Mouse (Mus musculus): ENCODE measurements around the gene Sectm1b.
"Not testable (repeated sequence)": the region's sequence is repeated elsewhere in the genome, so short reads cannot be mapped to it uniquely, and the experiment has no call there.

The Sectm1b gene

GRCm38 (mm10) chr11:121069662-121070061 lies 6.3 kb upstream of the Sectm1b start:
- not testable (repeated sequence) for DNase-seq (ENCODE audit: low read depth)

GRCm38 (mm10) chr11:121067895-121068294 lies 4.5 kb upstream of the Sectm1b start:
- no peak for DNase-seq (ENCODE audit: low read depth)

DNA sequence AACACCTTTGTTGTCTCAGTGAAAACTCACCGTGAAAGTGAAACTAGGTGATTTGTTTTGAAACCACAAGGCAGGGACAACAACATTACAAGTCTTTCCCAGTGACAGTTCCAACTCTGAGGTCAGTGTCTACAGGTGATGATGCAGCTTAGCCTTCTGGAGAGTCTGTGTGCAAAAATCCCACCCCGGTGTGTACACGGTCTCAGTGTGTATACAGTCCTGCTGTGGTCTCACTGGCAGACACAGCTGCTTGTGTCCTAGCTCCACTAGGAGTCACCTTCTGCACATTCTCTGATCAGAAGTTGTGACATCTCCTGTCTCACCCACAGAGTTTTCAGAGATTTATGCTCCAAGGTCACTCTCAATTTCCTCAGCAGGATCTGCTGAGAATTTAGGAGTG lies 828 bp upstream of the Sectm1b start:
- no peak for DNase-seq (ENCODE audit: low read depth)

DNA sequence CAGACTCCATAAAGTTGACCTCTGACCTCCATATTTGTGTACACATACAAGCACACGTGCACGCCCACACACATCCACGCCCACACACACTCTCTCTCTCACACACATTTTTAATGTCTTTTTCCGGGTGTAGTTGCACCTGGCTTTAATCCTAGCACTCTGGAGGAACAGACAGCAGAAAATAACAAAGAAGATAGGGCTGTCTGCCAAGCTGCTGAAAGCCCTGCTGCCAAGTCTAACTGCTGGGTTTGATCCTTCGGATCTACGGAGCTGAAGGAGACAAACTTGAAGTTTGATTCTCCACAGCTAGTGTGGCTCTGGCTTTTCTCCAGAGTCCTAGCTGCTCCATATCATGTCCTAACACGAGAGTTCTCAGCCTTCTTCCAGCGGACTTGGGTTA lies 1.8 kb downstream of the Sectm1b start:
- DNase-seq (ENCODE audit: low read depth): no peak

DNA sequence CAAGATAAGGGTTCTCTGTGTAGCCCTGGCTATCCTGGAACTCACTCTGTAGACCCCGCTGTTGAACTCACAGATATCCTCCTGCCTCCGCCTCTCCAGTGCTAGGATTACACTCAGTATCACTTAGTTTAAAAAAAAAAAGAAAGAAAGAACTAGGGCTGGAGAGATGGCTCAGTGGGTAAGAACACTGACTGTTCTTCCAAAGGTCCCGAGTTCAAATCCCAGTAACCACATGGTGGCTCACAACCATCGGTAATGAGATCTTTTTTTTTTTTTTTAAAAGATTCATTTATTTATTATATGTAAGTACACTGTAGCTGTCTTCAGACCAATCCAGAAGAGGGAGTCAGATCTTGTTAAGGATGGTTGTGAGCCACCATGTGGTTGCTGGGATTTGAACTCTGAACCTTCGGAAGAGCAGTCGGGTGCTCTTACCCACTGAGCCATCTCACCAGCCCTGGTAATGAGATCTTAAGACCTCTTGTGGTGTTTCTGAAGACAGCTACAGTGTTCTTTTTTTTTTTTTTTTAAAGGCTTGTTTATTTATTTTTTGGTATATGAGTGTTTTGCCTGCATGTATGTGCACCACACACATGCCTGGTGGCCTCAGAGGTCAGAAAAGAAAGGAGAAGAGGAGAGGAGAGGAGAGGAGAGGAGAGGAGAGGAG lies 2.8 kb downstream of the Sectm1b start:
- not testable (repeated sequence) for DNase-seq (ENCODE audit: low read depth)

- DNase-seq (ENCODE audit: low read depth): no peak
Measured at GRCm38 (mm10) chr11:121059471-121059870, 3.9 kb downstream of the Sectm1b start.

DNA sequence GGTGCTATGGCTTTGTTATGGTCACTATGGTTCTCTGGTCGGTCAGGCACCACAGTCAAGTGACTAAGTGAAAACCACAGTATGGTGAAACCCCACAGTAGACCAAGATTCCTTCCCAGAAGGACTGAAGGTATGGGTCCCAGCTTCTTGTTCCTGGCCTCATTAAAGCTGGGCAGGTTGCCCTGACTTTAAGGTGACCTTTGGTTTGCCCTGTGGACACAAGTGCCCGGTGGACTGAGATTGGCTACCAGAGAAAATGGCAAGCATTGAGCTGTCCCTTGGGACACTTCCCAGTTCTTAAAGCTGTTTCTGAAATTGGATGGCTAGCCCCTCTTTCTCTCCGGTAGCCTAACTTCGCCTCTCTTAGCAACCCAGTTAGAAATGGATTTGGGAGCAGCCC lies 4.4 kb downstream of the Sectm1b start:
- DNase-seq (ENCODE audit: low read depth): no peak

- DNase-seq (ENCODE audit: low read depth): no peak
Measured at GRCm38 (mm10) chr11:121058122-121058521, 5.2 kb downstream of the Sectm1b start.

- no peak for DNase-seq (ENCODE audit: low read depth)
Measured at GRCm38 (mm10) chr11:121056536-121057236, 6.7 kb downstream of the Sectm1b start.

- DNase-seq (ENCODE audit: low read depth): peak; percentile 68
Measured at GRCm38 (mm10) chr11:121053536-121053935, 9.8 kb downstream of the Sectm1b start.

GRCm38 (mm10) chr11:121052387-121052786 lies 11.0 kb downstream of the Sectm1b start:
- no peak for DNase-seq (ENCODE audit: low read depth)

DNA sequence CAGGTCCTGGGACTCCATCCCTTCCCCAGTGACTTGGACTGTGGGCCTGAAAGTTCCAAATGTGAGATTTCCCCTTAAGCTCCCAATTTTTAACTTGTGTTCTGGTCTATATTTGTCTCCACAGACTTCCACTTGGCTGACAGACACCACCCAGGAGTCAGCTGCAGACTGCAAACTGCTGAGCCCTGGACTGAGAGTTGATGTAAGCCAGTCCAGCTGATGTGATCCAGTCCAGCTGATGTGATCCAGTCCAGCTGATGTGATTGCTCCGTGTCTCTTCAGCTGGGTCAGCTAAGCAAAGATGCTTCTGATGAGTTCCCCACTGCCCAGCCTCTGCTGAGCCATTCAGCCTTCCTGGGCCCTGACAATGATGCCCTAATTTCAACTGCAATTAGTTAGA lies 11.6 kb downstream of the Sectm1b start:
- DNase-seq (ENCODE audit: low read depth): no peak

GRCm38 (mm10) chr11:121049840-121050239 lies 13.5 kb downstream of the Sectm1b start:
- no peak for DNase-seq (ENCODE audit: low read depth)

DNA sequence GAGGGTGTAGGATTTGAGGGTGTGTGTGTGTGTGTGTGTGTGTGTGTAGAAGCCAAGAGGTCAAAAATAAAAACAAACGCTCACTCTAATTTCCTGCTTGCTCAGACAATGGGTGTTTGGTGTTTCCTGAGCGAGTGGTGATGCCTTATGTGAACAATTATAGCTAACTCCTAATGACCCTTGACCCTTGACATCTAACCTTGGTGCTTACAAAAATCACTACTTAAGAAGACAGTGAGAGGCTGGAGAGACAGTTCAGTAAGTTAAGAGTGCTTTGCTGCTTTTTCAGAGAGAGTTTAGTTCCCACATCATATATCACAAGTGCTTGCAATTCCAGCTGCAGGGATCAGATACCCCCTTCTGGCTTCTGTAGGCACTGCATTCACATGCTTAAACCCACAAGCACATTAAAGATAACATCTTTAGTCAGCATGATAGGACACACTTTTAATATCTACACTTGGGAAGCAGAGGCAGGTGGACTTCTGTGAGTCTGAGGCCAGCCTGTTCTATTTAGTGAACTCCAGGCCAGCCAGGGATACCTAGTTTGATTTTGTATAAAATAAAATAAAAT lies 15.5 kb downstream of the Sectm1b start:
- DNase-seq (ENCODE audit: low read depth): no peak

GRCm38 (mm10) chr11:121045286-121045685 lies 18.1 kb downstream of the Sectm1b start:
- DNase-seq (ENCODE audit: low read depth): no peak

DNA sequence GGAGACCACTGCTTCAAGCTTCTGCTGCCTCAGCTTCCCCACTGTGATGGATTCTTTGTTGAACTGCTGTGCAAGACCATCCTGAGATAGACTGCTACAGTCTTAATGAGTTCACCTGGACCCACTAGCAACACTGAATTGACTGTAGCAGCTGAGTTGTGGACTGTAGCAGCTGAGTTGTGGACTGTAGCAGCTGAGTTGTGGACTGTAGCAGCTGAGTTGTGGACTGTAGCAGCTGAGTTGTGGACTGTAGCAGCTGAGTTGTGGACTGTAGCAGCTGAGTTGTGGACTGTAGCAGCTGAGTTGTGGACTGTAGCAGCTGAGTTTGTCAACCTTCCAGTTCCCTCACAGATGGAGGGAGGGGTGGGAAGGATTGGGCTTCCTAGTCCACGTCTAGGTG lies 20.3 kb downstream of the Sectm1b start:
- not testable (repeated sequence) for DNase-seq (ENCODE audit: low read depth)

DNA sequence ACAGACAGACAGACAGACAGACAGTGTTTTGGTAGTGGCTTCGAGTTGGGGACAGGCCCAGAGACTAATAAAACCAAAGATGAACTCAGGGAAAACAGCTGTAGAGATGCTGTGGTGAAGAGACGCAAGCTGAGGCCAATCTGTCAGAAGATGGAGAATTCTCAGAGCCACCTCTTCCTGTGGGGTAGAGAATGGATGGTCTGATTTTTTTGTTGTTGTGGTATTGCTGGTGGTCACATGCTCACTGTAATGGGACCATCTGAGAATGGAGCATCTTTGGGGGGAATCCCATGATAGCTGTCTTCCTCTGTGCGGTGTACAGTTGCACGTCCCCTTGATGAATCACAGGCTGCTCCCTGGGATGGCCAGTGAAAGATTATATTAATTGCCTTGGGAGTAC lies 20.9 kb downstream of the Sectm1b start:
- no peak for DNase-seq (ENCODE audit: low read depth)

DNA sequence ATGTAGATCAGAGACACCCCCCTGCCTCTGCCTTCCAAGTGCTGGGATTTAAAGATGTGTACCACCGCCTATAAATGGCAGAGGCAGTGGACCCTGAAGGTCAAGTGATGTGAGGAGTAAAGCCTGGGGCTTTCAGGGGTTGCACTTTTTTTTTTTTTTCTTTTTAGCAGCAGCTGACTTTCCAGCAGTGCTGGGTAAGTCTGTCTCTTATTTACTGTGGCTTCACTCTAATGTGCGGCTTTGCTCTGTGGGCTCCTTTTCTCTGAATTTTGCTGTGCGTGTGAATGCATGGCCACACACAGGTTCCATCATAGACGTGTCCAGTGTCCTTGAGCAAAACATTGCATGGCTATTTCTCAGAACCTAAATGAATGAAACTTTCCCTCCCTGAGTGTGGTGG lies 21.7 kb downstream of the Sectm1b start:
- DNase-seq (ENCODE audit: low read depth): no peak

GRCm38 (mm10) chr11:121041212-121041611 lies 22.2 kb downstream of the Sectm1b start:
- DNase-seq (ENCODE audit: low read depth): peak; percentile 74

- DNase-seq (ENCODE audit: low read depth): no peak
Measured at GRCm38 (mm10) chr11:121039302-121039701, 24.1 kb downstream of the Sectm1b start, which contains the start of gene Cd7. Gene Cd7, minus strand, starts transcription at chr11:121039418.

GRCm38 (mm10) chr11:121038366-121039240 lies 24.8 kb downstream of the Sectm1b start:
- no peak for DNase-seq (ENCODE audit: low read depth)

- no peak for DNase-seq (ENCODE audit: low read depth)
Measured at GRCm38 (mm10) chr11:121033118-121033517, 30.3 kb downstream of the Sectm1b start.

Data from c-Kit-positive CD71-positive TER-119-negative erythroid progenitor cells, embryonic 14.5 days (primary cell).